Mouse (Mus musculus) liver, adult 2 months (tissue): ENCODE measurements around the gene Spint2. TPM values are rescaled to one million over a fixed set of nuclear protein-coding genes. Genes with fewer than 3 reads are reported as not detected.

Source experiments
- DNase-seq: peaks from one replicate; pipeline ENCODE4 v3.0.0-alpha.2; 2011; ENCODE audit warnings: low read depth, low spot score; ENCODE audit errors: extremely low read depth
- H3K27ac ChIP-seq: fragments of 200-500 bp; replicated peaks from 2 replicates; pipeline ENCODE4 v1.5.1; 2012; ENCODE audit warnings: low read depth, mild to moderate bottlenecking, control low read depth, inconsistent platforms, low read length; ENCODE audit not compliant: insufficient read depth
- H3K27me3 ChIP-seq: fragments of 200-500 bp; 2 replicates; pipeline ENCODE4 v1.6.1; 2012; ENCODE audit warnings: mild to moderate bottlenecking, moderate library complexity, low read length, inconsistent platforms; ENCODE audit not compliant: control insufficient read depth, insufficient read depth
- H3K36me3 ChIP-seq: fragments of 200-500 bp; 2 replicates; pipeline ENCODE4 v1.6.1; 2012; ENCODE audit warnings: low read length, inconsistent platforms; ENCODE audit not compliant: control insufficient read depth, insufficient read depth
- H3K4me1 ChIP-seq: fragments of 200-500 bp; 2 replicates; pipeline ENCODE4 v1.6.1; 2011; ENCODE audit warnings: low read length; ENCODE audit not compliant: control insufficient read depth, insufficient read depth
- H3K4me3 ChIP-seq: fragments of 200-500 bp; 2 replicates; pipeline ENCODE4 v1.5.1; 2011; ENCODE audit warnings: low read depth, mild to moderate bottlenecking, control low read depth, low read length, moderate library complexity; ENCODE audit not compliant: insufficient read depth
- H3K79me2 ChIP-seq: fragments of 200-500 bp; 2 replicates; pipeline ENCODE4 v1.6.1; 2012; ENCODE audit warnings: inconsistent platforms, mild to moderate bottlenecking, low read length, moderate library complexity; ENCODE audit not compliant: control insufficient read depth, insufficient read depth
- H3K9ac ChIP-seq: fragments of 200-500 bp; 2 replicates; pipeline ENCODE4 v1.6.1; 2012; ENCODE audit warnings: low read depth, mild to moderate bottlenecking, control low read depth, inconsistent platforms, low read length
- CTCF ChIP-seq: fragments of 200-500 bp; IDR thresholded peaks from 2 replicates; pipeline ENCODE4 v1.5.1; 2011; ENCODE audit warnings: low read depth, low read length, control low read depth
- POLR2A ChIP-seq: fragments of 200-500 bp; IDR thresholded peaks from 2 replicates; pipeline ENCODE4 v1.6.1; 2011; ENCODE audit warnings: low read length, control low read depth; ENCODE audit not compliant: insufficient read depth; ENCODE audit errors: extremely low read depth
- WGBS: fragments of 180-500 bp; shearing (Covaris S2); methylation state at CpG from one replicate; pipeline ENCODE4 v1.1.7; 2018; 5-methylcytosine and 5-hydroxymethylcytosine counted together
- polyA plus RNA-seq: library from polyadenylated mRNA; depleted of rRNA; stranded (reverse); fragments of >200 nt; gene quantifications from 2 replicates; pipeline ENCODE4 v1.2.3, GENCODE M21; 2012
- total RNA-seq: library from RNA; depleted of rRNA; stranded (reverse); fragments of >200 nt; gene quantifications from 2 replicates; pipeline ENCODE4 v1.2.3, GENCODE M21; 2014

Gene Spint2
- total and polyA plus RNA-seq, 2 experiments: 24.8 to 120 TPM

DNA sequence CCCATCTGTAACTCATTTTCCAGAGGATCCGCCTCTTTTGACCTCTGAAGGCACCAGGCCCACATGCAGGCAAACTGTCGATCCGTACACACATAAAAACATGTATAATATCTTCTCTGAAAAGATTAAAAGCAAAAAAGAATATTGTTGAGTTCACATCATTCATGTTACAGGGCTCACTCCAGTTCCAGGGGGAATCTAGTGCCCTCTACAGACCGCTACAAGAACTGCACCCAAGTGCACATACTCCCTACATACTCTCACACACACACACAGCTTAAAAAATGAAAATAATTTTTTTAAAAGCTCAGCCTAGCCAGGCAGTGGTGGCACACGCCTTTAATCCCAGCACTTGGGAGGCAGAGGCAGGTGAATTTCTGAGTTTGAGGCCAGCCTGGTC lies 47.1 kb downstream of the Spint2 start:
- Histone ChIP-seq H3K4me1 (peaks cover 7% of the 10 kb centered on the region), H3K9ac (no peak overlapping the region), H3K79me2 (no peaks in the 10 kb centered on the region; the same call in 1 of the 2 replicates), H3K27me3 (no peaks in the 10 kb centered on the region), H3K4me3 (no peak overlapping the region), H3K27ac (peak overlapping the region; percentile 59; the same call in 1 of the 2 replicates), H3K36me3 (no peaks in the 10 kb centered on the region)
- TF ChIP-seq CTCF: peak; percentile 16; the same call in 1 of the 2 replicates
- TF ChIP-seq POLR2A: no peak
- no peak for DNase-seq
- 94% methylated on average over 5 of the region's 5 CpGs for WGBS

- Histone ChIP-seq H3K79me2 (no peaks in the 10 kb centered on the region; the same call in 1 of the 2 replicates), H3K27me3 (no peaks in the 10 kb centered on the region), H3K4me3 (no peak overlapping the region), H3K9ac (no peak overlapping the region), H3K27ac (peak overlapping the region; percentile 59), H3K36me3 (no peaks in the 10 kb centered on the region), H3K4me1 (peaks cover under 1% of the 10 kb centered on the region; the same call in 1 of the 2 replicates)
- TF ChIP-seq CTCF (no peak), POLR2A (no peak)
- no peak for DNase-seq
- 45% methylated on average over 6 of the region's 6 CpGs for WGBS
Observed at GRCm38 (mm10) chr7:29233745-29234144, 48.0 kb downstream of the Spint2 start.

GRCm38 (mm10) chr7:29232247-29233013 lies 49.3 kb downstream of the Spint2 start, which contains the start of gene Kcnk6:
TSS of gene Kcnk6 (minus strand) at chr7:29232515.
- TF ChIP-seq CTCF (no peak), POLR2A (no peak)
- DNase-seq: no peak
- no peaks in the 10 kb centered on the region; the same call in 1 of the 2 replicates for H3K79me2 ChIP-seq
- 4% methylated on average over 59 of the region's 62 CpGs for WGBS
- no peaks in the 10 kb centered on the region; the same call in 1 of the 2 replicates for H3K4me1 ChIP-seq
- peak within 1 kb of the TSS; percentile 71 for H3K4me3 ChIP-seq
- H3K27me3 ChIP-seq: no peaks in the 10 kb centered on the region
- H3K9ac ChIP-seq: peak within 1 kb of the TSS; percentile 85
- peak within 1 kb of the TSS; percentile 37 for H3K27ac ChIP-seq
- H3K36me3 ChIP-seq: no peaks in the 10 kb centered on the region

- TF ChIP-seq POLR2A: no peak
- TF ChIP-seq CTCF: no peak
- 43% methylated on average over 3 of the region's 3 CpGs for WGBS
Observed at GRCm38 (mm10) chr7:29231517-29231916, 50.2 kb downstream of the Spint2 start.

DNA sequence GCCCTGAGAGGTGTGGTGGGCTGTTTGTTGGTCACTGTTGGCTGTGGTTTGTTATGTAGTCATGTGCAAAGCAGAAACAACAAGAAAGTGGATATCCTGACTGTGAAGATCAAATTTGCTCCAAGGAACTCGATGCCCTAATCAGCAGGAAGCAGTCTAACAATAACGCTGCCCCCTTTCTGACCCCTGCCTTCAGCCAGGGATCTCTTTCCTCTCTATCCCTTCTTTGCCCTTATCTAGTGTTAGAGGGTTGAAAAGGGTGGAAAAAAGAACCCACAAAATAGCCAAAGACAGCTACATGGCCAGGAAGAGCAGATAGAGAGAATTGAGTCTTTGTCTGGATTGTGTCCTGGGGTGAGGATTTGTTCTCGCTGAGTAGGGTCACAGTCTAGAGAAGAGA lies 51.2 kb downstream of the Spint2 start:
- no peaks in the 10 kb centered on the region for H3K27me3 ChIP-seq
- H3K9ac ChIP-seq: no peak overlapping the region
- H3K27ac ChIP-seq: no peak overlapping the region
- H3K79me2 ChIP-seq: no peaks in the 10 kb centered on the region; the same call in 1 of the 2 replicates
- TF ChIP-seq POLR2A (no peak), CTCF (no peak)
- H3K4me1 ChIP-seq: no peaks in the 10 kb centered on the region; the same call in 1 of the 2 replicates
- WGBS: 38% methylated on average over 3 of the region's 3 CpGs
- no peak for DNase-seq
- no peak overlapping the region for H3K4me3 ChIP-seq
- no peaks in the 10 kb centered on the region for H3K36me3 ChIP-seq

More at GRCm38 (mm10) chr7:29231517-29231916, 50.2 kb downstream of the Spint2 start:
- DNase-seq: peak; percentile 28
- Histone ChIP-seq H3K27me3 (no peaks in the 10 kb centered on the region), H3K4me1 (no peaks in the 10 kb centered on the region; the same call in 1 of the 2 replicates), H3K4me3 (peak overlapping the region; percentile 71), H3K9ac (peak overlapping the region; percentile 85), H3K36me3 (no peaks in the 10 kb centered on the region), H3K27ac (peak overlapping the region; percentile 37), H3K79me2 (no peaks in the 10 kb centered on the region; the same call in 1 of the 2 replicates)

GRCm38 (mm10) chr7:29228202-29228601 lies 53.5 kb downstream of the Spint2 start:
- Histone ChIP-seq H3K4me1 (no peaks in the 10 kb centered on the region), H3K27ac (0 out of 2 replicates have a peak overlapping the region, but pooled peaks have one; percentile 25), H3K9ac (no peak overlapping the region), H3K4me3 (no peak overlapping the region), H3K36me3 (no peaks in the 10 kb centered on the region), H3K27me3 (no peaks in the 10 kb centered on the region), H3K79me2 (no peaks in the 10 kb centered on the region; the same call in 1 of the 2 replicates)
- 74% methylated on average over 4 of the region's 4 CpGs for WGBS
- peak; percentile 40 for DNase-seq
- TF ChIP-seq POLR2A (no peak), CTCF (no peak)
